ENCODE assay signal across 22 mouse cellular contexts in the genomic region with DNA sequence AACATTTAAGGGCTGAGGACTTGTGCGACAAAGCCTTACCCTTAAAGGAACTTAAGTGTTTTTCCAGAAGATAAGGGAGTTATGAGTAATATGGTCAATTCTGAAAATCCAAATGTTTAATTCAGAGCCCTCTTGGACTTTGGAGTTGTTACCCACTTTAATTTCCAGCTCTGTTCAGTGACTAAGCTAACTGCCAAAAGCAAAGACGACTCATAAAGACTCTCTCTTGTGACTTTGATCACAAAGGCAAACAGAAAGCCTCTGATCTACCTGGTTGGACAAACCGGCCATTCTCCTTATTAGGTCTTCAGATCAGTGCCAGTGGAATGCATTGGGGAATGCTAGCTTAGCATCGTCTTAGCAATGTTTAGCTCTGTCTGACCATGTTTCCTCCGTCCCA.
A peak's percentile ranks its signal among the peaks of the same experiment; 100 is the strongest.
DNase-seq lines count a peak whose midpoint lies in the region; ATAC-seq and TF ChIP-seq lines count a peak whose summit lies in the region.
"Had no signal": no experiment of that assay in that cellular context is flagged by ENCODE, and none has a peak within 500 bp of the region (broad histone marks: within the 10 kb centered on the region; RNA-seq: fewer than 3 reads in every experiment).

No protein-coding gene starts in this region.

- peak overlapping the region; percentile 24; the same call in 1 of the 2 replicates for H3K27ac ChIP-seq in lung, embryonic 15.5 days
- 0 out of 2 replicates have a peak overlapping the region, but pooled peaks have one; percentile 1 for H3K27ac ChIP-seq in stomach, embryonic 16.5 days (ENCODE audit: low read length)
- no peak overlapping the region for H3K27ac ChIP-seq in forebrain, embryonic 16.5 days (ENCODE audit: low read length)
- H3K27ac ChIP-seq: forebrain, embryonic 13.5 days; heart, embryonic 13.5 days; hindbrain, embryonic 13.5 days; kidney, postnatal 0 days; limb, embryonic 10.5 days; midbrain, embryonic 12.5 days had no signal

- no peak overlapping the region for H3K4me2 ChIP-seq in lung, embryonic 15.5 days
- H3K4me2 ChIP-seq in stomach, embryonic 16.5 days (ENCODE audit: low read depth, low read length), result no peak overlapping the region
- no peak overlapping the region for H3K4me2 ChIP-seq in forebrain, embryonic 16.5 days (ENCODE audit: low read length)
- H3K4me2 ChIP-seq: forebrain, embryonic 13.5 days; heart, embryonic 13.5 days; hindbrain, embryonic 13.5 days; midbrain, embryonic 12.5 days had no signal

- CTCF ChIA-PET in Patski (lab: Charles Lee), result interaction anchor here (0.8 to 1.2 kb wide), 2 partner anchors 42 to 63 kb away, joined by 3 read pairs; no protein-coding TSS in a partner anchor

- H3K36me3 ChIP-seq in lung, embryonic 15.5 days, result no peaks in the 10 kb centered on the region
- no peaks in the 10 kb centered on the region for H3K36me3 ChIP-seq in stomach, embryonic 16.5 days (ENCODE audit: control insufficient read depth, insufficient read depth, low read length)
- H3K36me3 ChIP-seq in forebrain, embryonic 16.5 days (ENCODE audit: control insufficient read depth, insufficient read depth), result no peaks in the 10 kb centered on the region
- H3K36me3 ChIP-seq: heart, embryonic 13.5 days; hindbrain, embryonic 13.5 days; limb, embryonic 10.5 days; midbrain, embryonic 12.5 days had no signal

- peak; percentile 52 for DNase-seq in heart, adult 11 months
- no peak for DNase-seq in heart, adult 8-10 months (ENCODE audit: low spot score)
- no peak for DNase-seq in lung, postnatal 10 days
- no peak for DNase-seq in Patski (ENCODE audit: low read depth, low spot score)
- DNase-seq: adrenal gland, adult 8-10 months; cerebellum, adult 18-20 months; cerebellum, postnatal 25 days; gastrocnemius, postnatal 10 days; heart, adult 18-20 months; liver; liver, postnatal 0 days had no signal

- 44% methylated on average over 5 of the region's 5 CpGs for WGBS in lung, embryonic 15.5 days
- 39% methylated on average over 5 of the region's 5 CpGs for WGBS in stomach, embryonic 16.5 days
- WGBS in forebrain, embryonic 16.5 days, result 28% methylated on average over 5 of the region's 5 CpGs

- ATAC-seq in lung, embryonic 15.5 days (ENCODE audit: borderline replicate concordance, extremely low read depth, low FRiP score, low TSS enrichment), result no peak
- peak; percentile 42 for ATAC-seq in Patski
- ATAC-seq in stomach, embryonic 16.5 days (ENCODE audit: insufficient read depth, low FRiP score), result no peak
- ATAC-seq in frontal cortex, adult (ENCODE audit: low TSS enrichment), result no peak
- ATAC-seq in forebrain, embryonic 16.5 days, result no peak
- ATAC-seq: activated CD4-positive, CD25-positive, alpha-beta regulatory T cell, adult 4 months; liver, postnatal 0 days had no signal

- H3K9ac ChIP-seq in lung, embryonic 15.5 days, result no peak overlapping the region
- no peak overlapping the region for H3K9ac ChIP-seq in stomach, embryonic 16.5 days (ENCODE audit: low read length)
- no peak overlapping the region for H3K9ac ChIP-seq in forebrain, embryonic 16.5 days (replicated peaks; ENCODE audit: low read depth, low read length)
- H3K9ac ChIP-seq: forebrain, embryonic 13.5 days; heart, embryonic 13.5 days; hindbrain, embryonic 13.5 days; liver, postnatal 0 days; midbrain, embryonic 12.5 days had no signal

- POLR2A ChIA-PET in Patski (lab: Charles Lee), result no interaction called here

- no peak overlapping the region for H3K4me3 ChIP-seq in lung, embryonic 15.5 days
- no peak overlapping the region for H3K4me3 ChIP-seq in stomach, embryonic 16.5 days (replicated peaks; ENCODE audit: low read length)
- H3K4me3 ChIP-seq in forebrain, embryonic 16.5 days (replicated peaks; ENCODE audit: low read length), result no peak overlapping the region
- H3K4me3 ChIP-seq: forebrain, embryonic 13.5 days; heart, embryonic 13.5 days; hindbrain, embryonic 13.5 days; limb, embryonic 10.5 days; midbrain, embryonic 12.5 days had no signal

- H3K27me3 ChIP-seq in lung, embryonic 15.5 days, result no peaks in the 10 kb centered on the region
- no peaks in the 10 kb centered on the region for H3K27me3 ChIP-seq in Patski
- no peaks in the 10 kb centered on the region for H3K27me3 ChIP-seq in stomach, embryonic 16.5 days (ENCODE audit: control insufficient read depth, insufficient read depth, low read length)
- H3K27me3 ChIP-seq in forebrain, embryonic 16.5 days (replicated peaks; ENCODE audit: control insufficient read depth, insufficient read depth, low read length), result no peaks in the 10 kb centered on the region
- H3K27me3 ChIP-seq: forebrain, embryonic 13.5 days; heart, embryonic 13.5 days; hindbrain, embryonic 13.5 days; midbrain, embryonic 12.5 days had no signal

- H3K4me1 ChIP-seq in lung, embryonic 15.5 days, result peaks cover 9% of the 10 kb centered on the region
- peaks cover 7% of the 10 kb centered on the region for H3K4me1 ChIP-seq in stomach, embryonic 16.5 days (ENCODE audit: control insufficient read depth, insufficient read depth, low read length)
- H3K4me1 ChIP-seq in forebrain, embryonic 16.5 days (replicated peaks; ENCODE audit: control insufficient read depth, insufficient read depth, low read length), result no peaks in the 10 kb centered on the region; the same call in 1 of the 2 replicates

- no peak for TF ChIP-seq CTCF in Patski (IDR thresholded peaks at IDR 0.05)

- in situ Hi-C loops in Patski (cut with MboI; ENCODE audit: low pct_unique_long_range_greater_than_20kb), result loop anchor here (10.0 kb wide), 1 partner anchor 166 kb away; the partner anchor contains the start of gene Nrip1

- no peaks in the 10 kb centered on the region for H3K9me3 ChIP-seq in lung, embryonic 15.5 days
- H3K9me3 ChIP-seq in stomach, embryonic 16.5 days (replicated peaks; ENCODE audit: control insufficient read depth, low read length), result no peaks in the 10 kb centered on the region
- H3K9me3 ChIP-seq in forebrain, embryonic 16.5 days (ENCODE audit: control insufficient read depth, low read length), result no peaks in the 10 kb centered on the region
- H3K9me3 ChIP-seq: forebrain, embryonic 13.5 days; heart, embryonic 13.5 days; hindbrain, embryonic 13.5 days; limb, embryonic 10.5 days; midbrain, embryonic 12.5 days had no signal
